Mouse (Mus musculus) cerebellum, postnatal 25 days (tissue): ENCODE measurements around the gene Gpr68.

ENCODE experiments used
- DNase-seq, 2 experiments: peaks; one replicate each; pipeline ENCODE4 v3.0.0; 2021; ENCODE audit warnings: mixed read lengths in 2 of 2

The Gpr68 gene

GRCm38 (mm10) chr12:100868049-100868622, 39.9 kb downstream of the Gpr68 start:
- peak in 1 of 2 experiments; percentile 17 for DNase-seq

GRCm38 (mm10) chr12:100867097-100867496, 40.9 kb downstream of the Gpr68 start:
- DNase-seq: peak; percentile 94 to 95

GRCm38 (mm10) chr12:100865509-100866078, 42.4 kb downstream of the Gpr68 start:
- DNase-seq: no peak

- DNase-seq: no peak
Measured at GRCm38 (mm10) chr12:100865072-100865471, 42.9 kb downstream of the Gpr68 start.

GRCm38 (mm10) chr12:100862856-100863446, 45.0 kb downstream of the Gpr68 start:
- DNase-seq: no peak

GRCm38 (mm10) chr12:100862272-100862671, 45.7 kb downstream of the Gpr68 start:
- DNase-seq: no peak

- DNase-seq: peak; percentile 74 to 83
Measured at GRCm38 (mm10) chr12:100857791-100858190, 50.2 kb downstream of the Gpr68 start.

GRCm38 (mm10) chr12:100856337-100856736, 51.7 kb downstream of the Gpr68 start:
- no peak for DNase-seq

GRCm38 (mm10) chr12:100852370-100852769, 55.6 kb downstream of the Gpr68 start:
- no peak for DNase-seq

GRCm38 (mm10) chr12:100849421-100850138, 58.4 kb downstream of the Gpr68 start:
- peak; percentile 68 to 72 for DNase-seq

GRCm38 (mm10) chr12:100847437-100848080, 60.4 kb downstream of the Gpr68 start:
- no peak for DNase-seq

GRCm38 (mm10) chr12:100846566-100846965, 61.4 kb downstream of the Gpr68 start:
- no peak for DNase-seq

GRCm38 (mm10) chr12:100845829-100846228, 62.2 kb downstream of the Gpr68 start:
- DNase-seq: no peak

- peak in 1 of 2 experiments; percentile 3 for DNase-seq
Measured at GRCm38 (mm10) chr12:100844546-100844945, 63.5 kb downstream of the Gpr68 start.

- no peak for DNase-seq
Measured at GRCm38 (mm10) chr12:100843171-100843570, 64.8 kb downstream of the Gpr68 start.

- DNase-seq: peak; percentile 88 to 92
Measured at GRCm38 (mm10) chr12:100841211-100841792, 66.7 kb downstream of the Gpr68 start.

GRCm38 (mm10) chr12:100839926-100840325, 68.1 kb downstream of the Gpr68 start:
- no peak for DNase-seq

GRCm38 (mm10) chr12:100839079-100839600, 68.9 kb downstream of the Gpr68 start:
- no peak for DNase-seq

GRCm38 (mm10) chr12:100837208-100837607, 70.8 kb downstream of the Gpr68 start:
- no peak for DNase-seq

GRCm38 (mm10) chr12:100831629-100832325, 76.2 kb downstream of the Gpr68 start:
- no peak for DNase-seq

GRCm38 (mm10) chr12:100831021-100831420, 77.0 kb downstream of the Gpr68 start:
- no peak for DNase-seq
